ENCODE assay signal across 15 mouse cellular contexts in genomic region chr2:124558021-124558420, GRCm38 (mm10).
"Had no signal": no experiment of that assay in that cellular context is flagged by ENCODE, and none has a peak within 500 bp of the region (broad histone marks: within the 10 kb centered on the region; RNA-seq: fewer than 3 reads in every experiment).

No protein-coding gene starts in this region.

- H3K27ac ChIP-seq: liver, embryonic 13.5 days; liver, embryonic 15.5 days; macrophage; midbrain, embryonic 12.5 days; neural tube, embryonic 12.5 days; stomach, embryonic 15.5 days; stomach, postnatal 0 days had no signal

- H3K9ac ChIP-seq: liver, embryonic 13.5 days; liver, embryonic 15.5 days; liver, postnatal 0 days; midbrain, embryonic 12.5 days; neural tube, embryonic 12.5 days; stomach, embryonic 15.5 days had no signal

- H3K9me3 ChIP-seq: liver, embryonic 13.5 days; liver, embryonic 15.5 days; midbrain, embryonic 12.5 days; neural tube, embryonic 12.5 days; stomach, embryonic 15.5 days had no signal

- H3K4me2 ChIP-seq: liver, embryonic 11.5 days; liver, embryonic 13.5 days; liver, embryonic 15.5 days; midbrain, embryonic 12.5 days; neural tube, embryonic 12.5 days; stomach, embryonic 15.5 days had no signal

- ATAC-seq: liver, postnatal 0 days had no signal

- H3K4me3 ChIP-seq: liver, embryonic 13.5 days; liver, embryonic 15.5 days; midbrain, embryonic 12.5 days; neural tube, embryonic 12.5 days; stomach, embryonic 15.5 days had no signal

- DNase-seq: liver, embryonic 13.5 days; liver, postnatal 0 days; lung, postnatal 36 days; midbrain, embryonic 14.5 days; right cerebral cortex, postnatal 14 days; thymus, adult 2 months; thymus, postnatal 25 days; thymus, postnatal 4 days had no signal

- H3K4me1 ChIP-seq: liver, embryonic 13.5 days; liver, embryonic 15.5 days; midbrain, embryonic 12.5 days; neural tube, embryonic 12.5 days; stomach, embryonic 15.5 days had no signal

- H3K36me3 ChIP-seq: liver, embryonic 13.5 days; liver, embryonic 15.5 days; midbrain, embryonic 12.5 days; neural tube, embryonic 12.5 days; stomach, embryonic 15.5 days had no signal

- H3K27me3 ChIP-seq: liver, embryonic 13.5 days; liver, embryonic 15.5 days; midbrain, embryonic 12.5 days; neural tube, embryonic 12.5 days; stomach, embryonic 15.5 days had no signal
